Comparison of ENCODE assay signal across 23 mouse cellular contexts in genomic region chr11:79575383-79576073, GRCm38 (mm10). TPM values are rescaled to one million over a fixed set of nuclear protein-coding genes. Genes with fewer than 3 reads are reported as not detected.
DNase-seq lines count a peak whose midpoint lies in the region; ATAC-seq and TF ChIP-seq lines count a peak whose summit lies in the region.
"Had no signal": no experiment of that assay in that cellular context is flagged by ENCODE, and none has a peak within 500 bp of the region (broad histone marks: within the 10 kb centered on the region; RNA-seq: fewer than 3 reads in every experiment).

No protein-coding gene starts in this region.

- no peaks in the 10 kb centered on the region for H3K9me3 ChIP-seq in heart, embryonic 13.5 days
- H3K9me3 ChIP-seq: embryonic facial prominence, embryonic 13.5 days; forebrain, embryonic 12.5 days; hindbrain, embryonic 10.5 days; hindbrain, embryonic 15.5 days had no signal

- H3K9ac ChIP-seq in heart, embryonic 13.5 days = no peak overlapping the region
- H3K9ac ChIP-seq: embryonic facial prominence, embryonic 13.5 days; forebrain, embryonic 12.5 days; hindbrain, embryonic 15.5 days had no signal

- no peak overlapping the region for H3K4me2 ChIP-seq in heart, embryonic 13.5 days
- H3K4me2 ChIP-seq: embryonic facial prominence, embryonic 13.5 days; forebrain, embryonic 12.5 days; hindbrain, embryonic 15.5 days had no signal

- H3K27me3 ChIP-seq in heart, embryonic 13.5 days (replicated peaks) = no peaks in the 10 kb centered on the region
- no peaks in the 10 kb centered on the region for H3K27me3 ChIP-seq in thymus, adult 2 months (ENCODE audit: control insufficient read depth, insufficient read depth, low read length)
- H3K27me3 ChIP-seq: CH12.LX; embryonic facial prominence, embryonic 13.5 days; forebrain, embryonic 12.5 days; hindbrain, embryonic 15.5 days; Patski had no signal

- H3K27ac ChIP-seq in heart, embryonic 13.5 days (replicated peaks) = peak overlapping the region; percentile 51
- 0 out of 2 replicates have a peak overlapping the region, but pooled peaks have one; percentile 10 for H3K27ac ChIP-seq in layer of hippocampus, adult 2 months
- no peak overlapping the region for H3K27ac ChIP-seq in thymus, adult 2 months (ENCODE audit: control insufficient read depth, insufficient read depth, low read length)
- H3K27ac ChIP-seq: embryonic facial prominence, embryonic 13.5 days; forebrain, embryonic 12.5 days; hindbrain, embryonic 10.5 days; hindbrain, embryonic 15.5 days had no signal

- no peak for TF ChIP-seq POLR2A in thymus, adult 2 months (IDR thresholded peaks at IDR 0.05; ENCODE audit: control insufficient read depth, extremely low read depth, insufficient read depth, low read length, poor library complexity)

- ATAC-seq in heart, embryonic 13.5 days (ENCODE audit: extremely low read depth, insufficient number of reproducible peaks, low FRiP score, low TSS enrichment) = no peak
- ATAC-seq: activated CD4-positive, CD25-positive, alpha-beta regulatory T cell, adult 4 months; forebrain, embryonic 16.5 days; inflammation-experienced regulatory T-cells, adult 6 months; intestine, postnatal 0 days; Patski had no signal

- DNase-seq in cerebellum, postnatal 10 days = peak; percentile 63 to 69
- DNase-seq in cerebellum, adult 8-10 months = no peak
- DNase-seq in heart, postnatal 36 days = no peak
- no peak for DNase-seq in layer of hippocampus, adult 2 months (ENCODE audit: low spot score in 2 of 2)
- DNase-seq in layer of hippocampus, adult 9-11 months = no peak
- DNase-seq in thymus, postnatal 14 days = peak; percentile 51
- DNase-seq in thymus, adult 2 months = no peak
- DNase-seq: adrenal gland, postnatal 14 days; cerebellum, postnatal 36 days; gastrocnemius, postnatal 10 days; kidney, adult 8-10 months had no signal

- TF ChIP-seq CTCF in layer of hippocampus, adult 2 months (conservative IDR thresholded peaks at IDR 0.05) = no peak
- no peak for TF ChIP-seq CTCF in thymus, adult 2 months (IDR thresholded peaks at IDR 0.05; ENCODE audit: borderline replicate concordance, control insufficient read depth, extremely low read depth, insufficient read depth, low read length, poor library complexity)

- H3K4me3 ChIP-seq in heart, embryonic 13.5 days = no peak overlapping the region
- H3K4me3 ChIP-seq in layer of hippocampus, adult 2 months = no peak overlapping the region
- H3K4me3 ChIP-seq in thymus, adult 2 months (ENCODE audit: control insufficient read depth, insufficient read depth, low read length) = no peak overlapping the region
- H3K4me3 ChIP-seq: embryonic facial prominence, embryonic 13.5 days; forebrain, embryonic 12.5 days; hindbrain, embryonic 10.5 days; hindbrain, embryonic 15.5 days had no signal

- peaks cover 59% of the 10 kb centered on the region for H3K36me3 ChIP-seq in heart, embryonic 13.5 days
- H3K36me3 ChIP-seq in thymus, adult 2 months (ENCODE audit: control insufficient read depth, insufficient read depth, low read length) = no peaks in the 10 kb centered on the region

- peaks cover 28% of the 10 kb centered on the region for H3K4me1 ChIP-seq in heart, embryonic 13.5 days
- H3K4me1 ChIP-seq in thymus, adult 2 months (replicated peaks; ENCODE audit: control insufficient read depth, insufficient read depth, low read length) = no peaks in the 10 kb centered on the region
- H3K4me1 ChIP-seq: embryonic facial prominence, embryonic 13.5 days; forebrain, embryonic 12.5 days; hindbrain, embryonic 10.5 days; hindbrain, embryonic 15.5 days had no signal

- intact Hi-C loops in heart, postnatal 36 days (cut with DNase I) = no loop called here

- 64% methylated on average over 14 of the region's 14 CpGs for WGBS in heart, embryonic 13.5 days
- WGBS in thymus, adult 2 months = 88% methylated on average over 14 of the region's 14 CpGs

RNA-seq across cellular contexts. Expression of gene Rab11fip4, which starts 15.5 kb away (rescaled TPM):
- polyA plus RNA-seq in heart, embryonic 13.5 days (2015; fragmentation: Nextera tagmentation; extraction: Ambion mirVana) = 0.31 and 0.37 TPM in 2 replicates
- total RNA-seq in heart, postnatal 36 days (2021) = under 1 TPM in 1 of 2 experiments, not detected in 1; 0.03 TPM
- total RNA-seq in layer of hippocampus, adult 2 months (2021) = 100 to 1,000 TPM; 163 to 168 TPM
- 36.8 and 40.9 TPM in 2 replicates for polyA plus RNA-seq in thymus, adult 2 months (2012; rRNA removed)
- polyA plus RNA-seq: heart, postnatal 0 days had no signal

RNA-seq across cellular contexts. Expression of gene Evi2a, which starts 45.1 kb away (rescaled TPM):
- polyA plus RNA-seq in heart, embryonic 13.5 days (2015; fragmentation: Nextera tagmentation; extraction: Ambion mirVana) = 1.9 and 2.7 TPM in 2 replicates
- total RNA-seq in heart, postnatal 36 days (2021) = 1 to 10 TPM; 3.1 to 3.7 TPM
- 10 to 100 TPM; 17.3 to 21.2 TPM for total RNA-seq in layer of hippocampus, adult 2 months (2021)
- 12.8 and 16.9 TPM in 2 replicates for polyA plus RNA-seq in thymus, adult 2 months (2012; rRNA removed)

RNA-seq across cellular contexts. Expression of gene Evi2, which starts 45.1 kb away (rescaled TPM):
- 0.41 and 0.45 TPM in 2 replicates for polyA plus RNA-seq in heart, embryonic 13.5 days (2015; fragmentation: Nextera tagmentation; extraction: Ambion mirVana)
- under 1 TPM; 0.11 TPM for total RNA-seq in heart, postnatal 36 days (2021)
- total RNA-seq in layer of hippocampus, adult 2 months (2021) = not detected
- 3.5 and 3.6 TPM in 2 replicates for polyA plus RNA-seq in thymus, adult 2 months (2012; rRNA removed)
- total RNA-seq: adrenal gland, postnatal 14 days had no signal
- polyA plus RNA-seq: Patski had no signal

RNA-seq across cellular contexts. Expression of gene Evi2b, which starts 52.0 kb away (rescaled TPM):
- polyA plus RNA-seq in heart, embryonic 13.5 days (2015; fragmentation: Nextera tagmentation; extraction: Ambion mirVana) = 0.51 and 0.66 TPM in 2 replicates
- 1 to 10 TPM in 1 of 2 experiments, under 1 TPM in 1; 0.86 to 2.4 TPM for total RNA-seq in heart, postnatal 36 days (2021)
- under 1 TPM; 0.37 to 0.38 TPM for total RNA-seq in layer of hippocampus, adult 2 months (2021)
- polyA plus RNA-seq in thymus, adult 2 months (2012; rRNA removed) = 77.3 and 95.6 TPM in 2 replicates
- polyA plus RNA-seq: forebrain, embryonic 12.5 days; hindbrain, embryonic 15.5 days had no signal

Comparison
In these comparisons a context has a peak if more than half of its experiments do, and no peak if none do; other contexts are left out.
1. DNase-seq: peak in cerebellum, postnatal 10 days (2 of 2) and thymus, postnatal 14 days (single experiment); none in cerebellum, adult 8-10 months (single experiment), heart, postnatal 36 days (0 of 2), layer of hippocampus, adult 2 months (0 of 2), layer of hippocampus, adult 9-11 months (single experiment) and thymus, adult 2 months (single experiment).
2. RNA of gene Rab11fip4, which starts 15.5 kb away (total RNA-seq): 163 to 168 TPM in layer of hippocampus, adult 2 months; 0.03 TPM in heart, postnatal 36 days; every median in the first group is over 100 times any median in the second.